Mouse (Mus musculus): ENCODE data around the gene Ush1g. TPM values are rescaled to one million over a fixed set of nuclear protein-coding genes. Genes with fewer than 3 reads are reported as not detected.

Gene Ush1g
- polyA plus RNA-seq, 1 experiment from 2014 or later, result 0.11 TPM

DNA sequence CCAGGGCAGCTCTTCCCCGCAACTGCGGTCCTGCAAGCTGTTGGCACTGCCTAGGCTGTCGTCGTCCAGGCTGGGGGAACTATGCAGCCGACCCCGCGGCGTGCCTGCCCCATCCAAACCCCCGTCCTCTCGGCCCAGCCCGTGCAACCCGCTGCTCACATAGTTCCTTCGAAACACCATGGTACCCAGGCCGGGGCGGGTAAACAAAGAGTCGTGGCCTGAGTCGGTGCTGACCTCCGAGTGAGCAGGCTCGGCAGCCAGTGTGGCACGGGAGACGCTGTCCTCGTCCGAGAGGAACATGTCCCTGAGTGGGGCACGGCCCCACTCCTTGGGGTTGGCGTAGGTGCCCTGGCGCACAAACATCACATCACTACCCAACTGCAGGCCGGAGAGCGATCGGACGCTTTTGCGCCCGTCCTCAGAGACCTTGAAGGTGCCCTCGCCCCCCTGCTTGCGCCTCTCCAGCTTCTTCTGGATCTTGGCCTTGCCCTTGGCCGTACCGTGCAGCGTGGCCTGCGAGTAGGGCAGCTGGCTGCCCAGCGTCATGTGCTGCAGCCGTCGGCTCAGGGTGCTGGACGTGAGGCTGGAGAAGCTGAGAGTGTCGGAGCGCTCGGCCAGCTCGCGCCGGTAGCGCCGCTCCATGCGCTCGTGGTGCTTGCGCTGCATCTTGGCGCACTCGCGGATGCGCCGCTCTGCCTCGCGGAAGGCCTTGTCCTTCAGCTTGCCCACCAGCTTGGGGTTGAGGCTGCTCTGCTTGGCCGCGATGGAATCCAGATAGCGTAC, 3.4 kb downstream of the Ush1g start:
- Histone ChIP-seq H3K36me3 (ENCODE audit: control insufficient read depth, insufficient read depth, low read length) (no peaks in the 10 kb centered on the region), H3K4me1 (ENCODE audit: control insufficient read depth, insufficient read depth, low read length) (peaks cover 9% of the 10 kb centered on the region; the same call in 1 of the 2 replicates), H3K4me2 (ENCODE audit: low read depth, low read length) (no peak overlapping the region), H3K27ac (ENCODE audit: low read length) (no peak overlapping the region), H3K4me3 (ENCODE audit: low read length) (no peak overlapping the region; the same call in 1 of the 2 replicates), H3K9me3 (ENCODE audit: control insufficient read depth, low read length) (no peaks in the 10 kb centered on the region), H3K27me3 (replicated peaks; ENCODE audit: control insufficient read depth, insufficient read depth, low read length) (peaks cover 90% of the 10 kb centered on the region), H3K9ac (ENCODE audit: low read depth, low read length) (no peak overlapping the region)
- no peak for ATAC-seq
- whole genome bisulfite sequencing, result 4% methylated on average over 63 of the region's 63 CpGs

GRCm38 (mm10) chr11:115317204-115317603, 4.6 kb downstream of the Ush1g start:
- Histone ChIP-seq H3K4me2 (ENCODE audit: low read depth, low read length) (no peak overlapping the region), H3K36me3 (ENCODE audit: control insufficient read depth, insufficient read depth, low read length) (no peaks in the 10 kb centered on the region), H3K27me3 (replicated peaks; ENCODE audit: control insufficient read depth, insufficient read depth, low read length) (peaks cover 81% of the 10 kb centered on the region), H3K4me1 (ENCODE audit: control insufficient read depth, insufficient read depth, low read length) (peaks cover 9% of the 10 kb centered on the region; the same call in 1 of the 2 replicates), H3K9me3 (ENCODE audit: control insufficient read depth, low read length) (no peaks in the 10 kb centered on the region), H3K4me3 (ENCODE audit: low read length) (no peak overlapping the region), H3K9ac (ENCODE audit: low read depth, low read length) (no peak overlapping the region), H3K27ac (ENCODE audit: low read length) (no peak overlapping the region)
- 60% methylated on average over 7 of the region's 7 CpGs for WGBS
- ATAC-seq, result no peak

DNA sequence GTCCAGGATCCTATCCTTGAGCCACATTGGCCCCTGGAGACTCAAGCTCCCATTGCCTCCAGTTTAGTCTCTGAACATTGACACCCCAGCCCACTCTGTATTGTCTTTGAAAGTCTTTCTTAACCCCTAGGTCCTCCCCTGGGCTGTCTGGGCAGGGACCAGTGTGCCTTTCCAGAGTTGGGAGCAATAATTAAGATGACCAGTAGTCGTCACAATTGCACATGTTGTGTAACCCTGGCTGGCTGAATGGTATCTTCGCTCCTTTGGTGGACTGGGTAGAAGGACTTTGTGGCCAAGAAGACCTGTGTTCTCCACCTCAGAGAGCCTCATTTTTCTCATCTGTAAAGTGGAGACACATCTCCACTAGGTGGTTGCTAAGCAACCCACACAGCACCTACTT, 7.6 kb downstream of the Ush1g start:
- Histone ChIP-seq H3K4me1 (ENCODE audit: control insufficient read depth, insufficient read depth, low read length) (no peaks in the 10 kb centered on the region), H3K27ac (ENCODE audit: low read length) (no peak overlapping the region), H3K36me3 (ENCODE audit: control insufficient read depth, insufficient read depth, low read length) (no peaks in the 10 kb centered on the region), H3K4me3 (ENCODE audit: low read length) (no peak overlapping the region), H3K9me3 (ENCODE audit: control insufficient read depth, low read length) (no peaks in the 10 kb centered on the region), H3K9ac (ENCODE audit: low read depth, low read length) (no peak overlapping the region; the same call in 1 of the 2 replicates), H3K4me2 (ENCODE audit: low read depth, low read length) (no peak overlapping the region), H3K27me3 (replicated peaks; ENCODE audit: control insufficient read depth, insufficient read depth, low read length) (peaks cover 54% of the 10 kb centered on the region)
- ATAC-seq, result no peak
- WGBS, result 48% methylated on average over 2 of the region's 2 CpGs

GRCm38 (mm10) chr11:115308781-115309180, 13.1 kb downstream of the Ush1g start:
- no peaks in the 10 kb centered on the region for H3K4me1 ChIP-seq (ENCODE audit: control insufficient read depth, insufficient read depth, low read length)
- H3K9me3 ChIP-seq (ENCODE audit: control insufficient read depth, low read length), result no peaks in the 10 kb centered on the region
- H3K9ac ChIP-seq (ENCODE audit: low read depth, low read length), result no peak overlapping the region
- WGBS, result 63% methylated on average over 1 of the region's 1 CpGs
- 0 out of 2 replicates have a peak, but pooled peaks cover 9% of the 10 kb centered on the region for H3K27me3 ChIP-seq (replicated peaks; ENCODE audit: control insufficient read depth, insufficient read depth, low read length)
- no peaks in the 10 kb centered on the region for H3K36me3 ChIP-seq (ENCODE audit: control insufficient read depth, insufficient read depth, low read length)
- no peak for ATAC-seq
- H3K4me3 ChIP-seq (ENCODE audit: low read length), result no peak overlapping the region
- no peak overlapping the region for H3K27ac ChIP-seq (ENCODE audit: low read length)
- H3K4me2 ChIP-seq (ENCODE audit: low read depth, low read length), result no peak overlapping the region

DNA sequence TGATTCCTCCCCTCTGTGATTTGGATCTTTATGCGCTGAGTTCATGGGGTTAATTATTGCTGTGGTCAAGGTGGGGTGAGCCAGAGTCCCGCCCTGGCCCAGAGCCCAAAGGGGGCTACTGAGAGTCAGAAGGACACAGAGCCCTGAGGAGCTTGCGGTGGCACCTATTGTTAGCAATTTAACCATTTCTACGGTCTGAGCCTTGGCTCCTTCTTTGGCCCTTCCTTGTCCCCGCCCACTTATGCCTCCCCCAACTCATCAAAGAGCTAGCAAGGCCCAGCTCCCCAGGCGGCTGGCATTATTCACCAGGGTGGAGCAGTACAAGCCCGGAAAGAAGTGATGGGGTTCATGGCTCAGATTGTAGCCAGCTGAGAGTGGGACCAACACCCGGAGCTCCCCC, 15.0 kb downstream of the Ush1g start, which contains the start of gene Otop2:
Gene Otop2, plus strand, starts transcription at position 301 of the 400 bp plus-strand sequence.
- no peak within 1 kb of the TSS for H3K4me2 ChIP-seq (ENCODE audit: low read depth, low read length)
- no peaks in the 10 kb centered on the region for H3K4me1 ChIP-seq (ENCODE audit: control insufficient read depth, insufficient read depth, low read length)
- WGBS, result 31% methylated on average over 8 of the region's 8 CpGs
- no peak within 1 kb of the TSS for H3K27ac ChIP-seq (ENCODE audit: low read length)
- H3K27me3 ChIP-seq (replicated peaks; ENCODE audit: control insufficient read depth, insufficient read depth, low read length), result 0 out of 2 replicates have a peak, but pooled peaks cover 4% of the 10 kb centered on the region
- H3K9me3 ChIP-seq (ENCODE audit: control insufficient read depth, low read length), result no peaks in the 10 kb centered on the region
- H3K9ac ChIP-seq (ENCODE audit: low read depth, low read length), result no peak within 1 kb of the TSS
- no peak within 1 kb of the TSS for H3K4me3 ChIP-seq (ENCODE audit: low read length)
- no peaks in the 10 kb centered on the region for H3K36me3 ChIP-seq (ENCODE audit: control insufficient read depth, insufficient read depth, low read length)
- ATAC-seq, result no peak

- Histone ChIP-seq H3K4me1 (ENCODE audit: control insufficient read depth, insufficient read depth, low read length) (no peaks in the 10 kb centered on the region), H3K4me2 (ENCODE audit: low read depth, low read length) (no peak overlapping the region), H3K36me3 (ENCODE audit: control insufficient read depth, insufficient read depth, low read length) (no peaks in the 10 kb centered on the region), H3K4me3 (ENCODE audit: low read length) (no peak overlapping the region), H3K27ac (ENCODE audit: low read length) (no peak overlapping the region), H3K27me3 (replicated peaks; ENCODE audit: control insufficient read depth, insufficient read depth, low read length) (0 out of 2 replicates have a peak, but pooled peaks cover 2% of the 10 kb centered on the region), H3K9ac (ENCODE audit: low read depth, low read length) (no peak overlapping the region), H3K9me3 (ENCODE audit: control insufficient read depth, low read length) (no peaks in the 10 kb centered on the region)
- 31% methylated on average over 8 of the region's 8 CpGs for WGBS
- ATAC-seq, result no peak
Observed at GRCm38 (mm10) chr11:115303167-115303566, 18.7 kb downstream of the Ush1g start.

GRCm38 (mm10) chr11:115301351-115301750, 20.5 kb downstream of the Ush1g start:
- Histone ChIP-seq H3K27me3 (replicated peaks; ENCODE audit: control insufficient read depth, insufficient read depth, low read length) (no peaks in the 10 kb centered on the region), H3K4me1 (ENCODE audit: control insufficient read depth, insufficient read depth, low read length) (0 out of 2 replicates have a peak, but pooled peaks cover 5% of the 10 kb centered on the region), H3K4me3 (ENCODE audit: low read length) (no peak overlapping the region), H3K36me3 (ENCODE audit: control insufficient read depth, insufficient read depth, low read length) (no peaks in the 10 kb centered on the region), H3K9ac (ENCODE audit: low read depth, low read length) (no peak overlapping the region), H3K27ac (ENCODE audit: low read length) (no peak overlapping the region), H3K4me2 (ENCODE audit: low read depth, low read length) (no peak overlapping the region), H3K9me3 (ENCODE audit: control insufficient read depth, low read length) (no peaks in the 10 kb centered on the region)
- ATAC-seq, result no peak
- 76% methylated on average over 2 of the region's 2 CpGs for WGBS

- Histone ChIP-seq H3K4me1 (ENCODE audit: control insufficient read depth, insufficient read depth, low read length) (0 out of 2 replicates have a peak, but pooled peaks cover 5% of the 10 kb centered on the region), H3K9ac (ENCODE audit: low read depth, low read length) (no peak overlapping the region), H3K27me3 (replicated peaks; ENCODE audit: control insufficient read depth, insufficient read depth, low read length) (no peaks in the 10 kb centered on the region), H3K36me3 (ENCODE audit: control insufficient read depth, insufficient read depth, low read length) (no peaks in the 10 kb centered on the region), H3K4me3 (ENCODE audit: low read length) (no peak overlapping the region), H3K9me3 (ENCODE audit: control insufficient read depth, low read length) (no peaks in the 10 kb centered on the region), H3K4me2 (ENCODE audit: low read depth, low read length) (no peak overlapping the region), H3K27ac (ENCODE audit: low read length) (no peak overlapping the region)
- no peak for ATAC-seq
- 84% methylated on average over 4 of the region's 4 CpGs for WGBS
Observed at GRCm38 (mm10) chr11:115300745-115301144, 21.1 kb downstream of the Ush1g start.

- 75% methylated on average over 8 of the region's 8 CpGs for WGBS
- no peak overlapping the region for H3K27ac ChIP-seq (ENCODE audit: low read length)
- H3K4me2 ChIP-seq (ENCODE audit: low read depth, low read length), result no peak overlapping the region
- H3K9me3 ChIP-seq (ENCODE audit: control insufficient read depth, low read length), result no peaks in the 10 kb centered on the region
- H3K36me3 ChIP-seq (ENCODE audit: control insufficient read depth, insufficient read depth, low read length), result no peaks in the 10 kb centered on the region
- H3K4me3 ChIP-seq (ENCODE audit: low read length), result no peak overlapping the region
- no peak overlapping the region for H3K9ac ChIP-seq (ENCODE audit: low read depth, low read length)
- no peak for ATAC-seq
- H3K4me1 ChIP-seq (ENCODE audit: control insufficient read depth, insufficient read depth, low read length), result 0 out of 2 replicates have a peak, but pooled peaks cover 5% of the 10 kb centered on the region
- H3K27me3 ChIP-seq (replicated peaks; ENCODE audit: control insufficient read depth, insufficient read depth, low read length), result no peaks in the 10 kb centered on the region
Observed at GRCm38 (mm10) chr11:115298160-115298559, 23.7 kb downstream of the Ush1g start.
